Comparison of ENCODE assay signal across 9 mouse cellular contexts in the genomic region with DNA sequence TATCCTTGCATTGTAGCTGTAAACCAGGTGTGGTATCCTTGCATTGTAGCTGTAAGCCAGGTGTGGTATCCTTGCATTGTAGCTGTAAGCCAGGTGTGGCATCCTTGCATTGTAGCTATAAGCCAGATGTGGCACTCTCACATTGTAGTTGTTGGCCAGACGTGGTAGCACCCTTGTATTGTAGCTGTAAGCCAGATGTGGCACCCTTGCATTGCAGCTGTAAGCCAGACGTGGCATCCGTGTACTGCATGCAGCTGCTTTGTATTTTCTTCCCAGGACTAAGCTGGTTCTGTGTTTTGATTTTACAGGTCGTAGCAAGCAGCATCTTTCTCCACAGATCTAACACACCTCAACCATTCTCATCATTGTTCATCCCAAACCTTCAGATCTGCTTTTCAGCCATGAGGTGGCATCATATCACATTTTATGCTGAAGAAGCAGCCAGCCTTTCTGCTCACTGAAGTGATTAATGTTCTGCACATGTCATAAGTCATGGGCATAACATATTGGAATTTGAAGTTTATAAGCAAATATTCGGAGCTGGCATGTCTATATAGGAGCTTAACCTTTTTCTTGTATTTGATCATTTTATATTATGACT.
DNase-seq lines count a peak whose midpoint lies in the region; ATAC-seq and TF ChIP-seq lines count a peak whose summit lies in the region.
"Had no signal": no experiment of that assay in that cellular context is flagged by ENCODE, and none has a peak within 500 bp of the region (broad histone marks: within the 10 kb centered on the region; RNA-seq: fewer than 3 reads in every experiment).

No protein-coding gene starts in this region.

- H3K36me3 ChIP-seq in hindbrain, postnatal 0 days (ENCODE audit: insufficient read depth, low read length) = no peaks in the 10 kb centered on the region
- H3K36me3 ChIP-seq: liver, embryonic 15.5 days had no signal

- WGBS in hindbrain, postnatal 0 days = 54% methylated on average over 5 of the region's 5 CpGs

- peak; percentile 75 for TF ChIP-seq CTCF in hindbrain, postnatal 0 days (IDR thresholded peaks at IDR 0.05; ENCODE audit: low read depth)

- intact Hi-C loops in heart, postnatal 25 days (cut with DNase I) = loop anchor here (2.0 kb wide), 1 partner anchor 649 kb away; no protein-coding TSS in a partner anchor

- no peak overlapping the region for H3K9ac ChIP-seq in hindbrain, postnatal 0 days (replicated peaks; ENCODE audit: low read length)
- H3K9ac ChIP-seq: liver, embryonic 15.5 days had no signal

- H3K4me1 ChIP-seq in hindbrain, postnatal 0 days (ENCODE audit: insufficient read depth, low read length) = no peaks in the 10 kb centered on the region
- H3K4me1 ChIP-seq: liver, embryonic 15.5 days had no signal

- H3K9me3 ChIP-seq in hindbrain, postnatal 0 days (ENCODE audit: low read length) = no peaks in the 10 kb centered on the region
- H3K9me3 ChIP-seq: liver, embryonic 15.5 days had no signal

- peak; percentile 8 to 12 for DNase-seq in heart, adult 18-20 months
- no peak for DNase-seq in heart, postnatal 25 days (ENCODE audit: low spot score)
- DNase-seq in right cerebral cortex, adult 2 months (ENCODE audit: low spot score in 2 of 2) = peak; percentile 26 to 29
- DNase-seq in right cerebral cortex, postnatal 4 days = no peak
- peak; percentile 83 for DNase-seq in hindbrain, postnatal 0 days (ENCODE audit: low spot score)
- peak; percentile 1 for DNase-seq in retina, postnatal 7 days (ENCODE audit: low read depth, low spot score)
- DNase-seq in gastrocnemius, postnatal 25 days = no peak
- DNase-seq in adrenal gland, adult 18-20 months (ENCODE audit: low spot score in 2 of 2) = no peak

- H3K4me2 ChIP-seq in hindbrain, postnatal 0 days (ENCODE audit: low read depth, low read length) = no peak overlapping the region
- H3K4me2 ChIP-seq: liver, embryonic 15.5 days had no signal

- peak; percentile 90 for ATAC-seq in hindbrain, postnatal 0 days

- no peak overlapping the region for H3K27ac ChIP-seq in hindbrain, postnatal 0 days
- H3K27ac ChIP-seq: liver, embryonic 15.5 days had no signal

- no peaks in the 10 kb centered on the region for H3K27me3 ChIP-seq in hindbrain, postnatal 0 days (ENCODE audit: insufficient read depth, low read length)
- H3K27me3 ChIP-seq: liver, embryonic 15.5 days had no signal

- no peak overlapping the region for H3K4me3 ChIP-seq in hindbrain, postnatal 0 days (ENCODE audit: low read length)
- H3K4me3 ChIP-seq: liver, embryonic 15.5 days had no signal

Comparison
In these comparisons a context has a peak if more than half of its experiments do, and no peak if none do; other contexts are left out.
1. DNase-seq: peak in heart, adult 18-20 months (2 of 2), right cerebral cortex, adult 2 months (2 of 2), hindbrain, postnatal 0 days (single experiment) and retina, postnatal 7 days (single experiment); none in heart, postnatal 25 days (single experiment), right cerebral cortex, postnatal 4 days (single experiment), gastrocnemius, postnatal 25 days (single experiment) and adrenal gland, adult 18-20 months (0 of 2).